Mouse (Mus musculus): Measurements from ENCODE around the gene Susd6. TPM values are rescaled to one million over a fixed set of nuclear protein-coding genes. Genes with fewer than 3 reads are reported as not detected.
A peak's percentile ranks its signal among the peaks of the same experiment; 100 is the strongest.

Susd6 gene
- 50.2 and 54.2 TPM in 2 replicates for total RNA-seq (2021)
- long read RNA-seq, partial matches to known transcripts, result 1 of 13 reads
- long read RNA-seq, other reads (novel, unspliced or antisense), result 12 of 13 reads

- peak; percentile 99 for DNase-seq
Measured at GRCm38 (mm10) chr12:80789849-80790694, at the start of gene Susd6. Susd6 (plus strand) TSS chr12:80790510.

GRCm38 (mm10) chr12:80744614-80745013, 45.7 kb upstream of the Susd6 start:
- DNase-seq, result no peak

GRCm38 (mm10) chr12:80746031-80746813, 44.1 kb upstream of the Susd6 start:
- no peak for DNase-seq

- no peak for DNase-seq
Measured at GRCm38 (mm10) chr12:80751556-80751955, 38.8 kb upstream of the Susd6 start.

- DNase-seq, result peak; percentile 75
Measured at GRCm38 (mm10) chr12:80757751-80758558, 32.4 kb upstream of the Susd6 start.

- peak; percentile 13 for DNase-seq
Measured at GRCm38 (mm10) chr12:80758559-80759386, 31.5 kb upstream of the Susd6 start.

- DNase-seq, result no peak
Measured at GRCm38 (mm10) chr12:80759387-80759712, 31.0 kb upstream of the Susd6 start.

GRCm38 (mm10) chr12:80759713-80760395, 30.5 kb upstream of the Susd6 start:
- no peak for DNase-seq

- peak; percentile 74 for DNase-seq
Measured at GRCm38 (mm10) chr12:80760396-80760801, 29.9 kb upstream of the Susd6 start, which contains the start of gene Ccdc177. Ccdc177 (minus strand) TSS chr12:80760687.

GRCm38 (mm10) chr12:80762982-80763381, 27.3 kb upstream of the Susd6 start:
- DNase-seq, result no peak

- no peak for DNase-seq
Measured at GRCm38 (mm10) chr12:80764116-80764515, 26.2 kb upstream of the Susd6 start.

GRCm38 (mm10) chr12:80769697-80770096, 20.6 kb upstream of the Susd6 start:
- DNase-seq, result peak; percentile 81

- DNase-seq, result no peak
Measured at GRCm38 (mm10) chr12:80774786-80775185, 15.5 kb upstream of the Susd6 start.

GRCm38 (mm10) chr12:80776046-80776634, 14.2 kb upstream of the Susd6 start:
- no peak for DNase-seq

GRCm38 (mm10) chr12:80778188-80778936, 11.9 kb upstream of the Susd6 start:
- DNase-seq, result no peak

GRCm38 (mm10) chr12:80779760-80780159, 10.6 kb upstream of the Susd6 start:
- DNase-seq, result no peak

- DNase-seq, result no peak
Measured at GRCm38 (mm10) chr12:80782190-80782589, 8.1 kb upstream of the Susd6 start.

GRCm38 (mm10) chr12:80782892-80783291, 7.4 kb upstream of the Susd6 start:
- no peak for DNase-seq

- no peak for DNase-seq
Measured at GRCm38 (mm10) chr12:80783889-80784288, 6.4 kb upstream of the Susd6 start.

- no peak for DNase-seq
Measured at GRCm38 (mm10) chr12:80785005-80785404, 5.3 kb upstream of the Susd6 start.

Measured in adrenal gland, postnatal 25 days (tissue).